Mouse (Mus musculus): ENCODE results near the gene Igf2bp1.
A peak's percentile ranks its signal among the peaks of the same experiment; 100 is the strongest.

Gene Igf2bp1

GRCm38 (mm10) chr11:96005403-96006271 lies at the start of gene Igf2bp1:
Gene Igf2bp1, minus strand, starts transcription at chr11:96005940.
- peak; percentile 66 for DNase-seq (ENCODE audit: extremely low read depth, insufficient read length, low spot score)

- no peak for DNase-seq (ENCODE audit: extremely low read depth, insufficient read length, low spot score)
Observed at GRCm38 (mm10) chr11:96050854-96051253, 45.1 kb upstream of the Igf2bp1 start.

DNA sequence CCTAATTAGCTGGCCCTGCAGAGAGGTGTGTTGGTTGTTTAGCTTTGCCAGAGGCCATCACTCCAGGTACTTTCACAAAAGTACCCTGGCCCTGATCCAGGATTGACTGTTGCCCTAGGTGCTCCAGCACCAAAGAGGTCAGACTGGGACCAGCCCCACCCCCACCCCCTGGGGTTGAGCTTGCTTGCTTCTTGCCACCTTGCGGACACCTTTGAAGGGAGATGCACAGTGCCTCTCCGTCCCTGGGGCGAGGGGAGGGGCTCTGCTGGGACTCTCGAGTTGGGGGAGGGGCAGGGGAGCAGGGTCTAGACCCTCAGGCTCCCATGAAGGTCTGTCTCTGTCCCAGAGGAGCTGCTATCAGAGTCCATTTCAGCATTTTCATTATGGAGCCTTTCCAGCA lies 44.2 kb upstream of the Igf2bp1 start:
- DNase-seq (ENCODE audit: extremely low read depth, insufficient read length, low spot score), result no peak

GRCm38 (mm10) chr11:96047469-96048373 lies 42.0 kb upstream of the Igf2bp1 start:
- no peak for DNase-seq (ENCODE audit: extremely low read depth, insufficient read length, low spot score)

GRCm38 (mm10) chr11:96046793-96047192 lies 41.1 kb upstream of the Igf2bp1 start:
- no peak for DNase-seq (ENCODE audit: extremely low read depth, insufficient read length, low spot score)

- DNase-seq (ENCODE audit: extremely low read depth, insufficient read length, low spot score), result no peak
Observed at GRCm38 (mm10) chr11:96046028-96046427, 40.3 kb upstream of the Igf2bp1 start.

GRCm38 (mm10) chr11:96044803-96045567 lies 39.2 kb upstream of the Igf2bp1 start:
- DNase-seq (ENCODE audit: extremely low read depth, insufficient read length, low spot score), result no peak

GRCm38 (mm10) chr11:96038560-96038959 lies 32.8 kb upstream of the Igf2bp1 start:
- DNase-seq (ENCODE audit: extremely low read depth, insufficient read length, low spot score), result no peak

DNA sequence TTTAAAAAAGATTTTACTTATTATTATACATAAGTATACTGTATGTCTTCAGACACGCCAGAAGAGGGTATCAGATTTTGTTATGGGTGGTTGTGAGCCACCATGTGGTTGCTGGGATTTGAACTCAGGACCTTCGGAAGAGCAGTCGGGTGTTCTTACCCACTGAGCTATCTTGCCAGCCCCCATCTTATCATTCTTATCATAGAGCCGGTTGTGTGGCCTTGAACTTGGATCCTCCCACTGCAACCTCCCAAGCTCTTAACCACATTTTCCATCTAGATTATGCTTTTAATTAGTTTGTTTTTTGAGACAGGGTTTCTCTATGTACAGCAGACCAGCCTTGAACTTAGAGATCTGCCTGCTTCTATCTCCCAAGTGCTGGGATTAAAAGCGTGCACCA lies 31.8 kb upstream of the Igf2bp1 start:
- no peak for DNase-seq (ENCODE audit: extremely low read depth, insufficient read length, low spot score)

- DNase-seq (ENCODE audit: extremely low read depth, insufficient read length, low spot score), result no peak
Observed at GRCm38 (mm10) chr11:96035133-96035532, 29.4 kb upstream of the Igf2bp1 start.

- DNase-seq (ENCODE audit: extremely low read depth, insufficient read length, low spot score), result peak; percentile 86
Observed at GRCm38 (mm10) chr11:96034596-96035052, 28.9 kb upstream of the Igf2bp1 start, which contains the start of gene Snf8. Gene Snf8, plus strand, starts transcription at chr11:96034885.

- DNase-seq (ENCODE audit: extremely low read depth, insufficient read length, low spot score), result no peak
Observed at GRCm38 (mm10) chr11:96034116-96034515, 28.4 kb upstream of the Igf2bp1 start.

GRCm38 (mm10) chr11:96033264-96033663 lies 27.5 kb upstream of the Igf2bp1 start:
- DNase-seq (ENCODE audit: extremely low read depth, insufficient read length, low spot score), result peak; percentile 31

GRCm38 (mm10) chr11:96031701-96032100 lies 26.0 kb upstream of the Igf2bp1 start:
- DNase-seq (ENCODE audit: extremely low read depth, insufficient read length, low spot score), result no peak

DNA sequence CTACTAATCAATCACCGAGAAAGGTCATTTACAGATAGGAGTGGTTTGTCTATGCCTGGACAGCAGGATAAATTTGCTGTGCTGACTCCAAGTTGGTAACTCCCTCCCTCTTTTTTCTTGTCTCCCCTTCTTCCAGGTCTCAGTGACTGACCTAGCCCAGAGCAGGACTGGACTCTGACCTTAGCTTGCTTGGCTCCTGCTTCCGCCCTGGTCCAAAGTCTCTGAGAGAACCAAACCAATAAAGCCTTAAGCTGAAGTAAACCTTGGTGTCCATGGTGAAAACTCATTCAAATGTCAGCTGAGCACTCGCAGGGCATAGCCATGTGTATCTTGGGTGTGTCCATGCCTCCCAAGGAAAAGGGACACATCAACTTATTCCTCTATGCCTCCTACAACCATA lies 24.8 kb upstream of the Igf2bp1 start:
- DNase-seq (ENCODE audit: extremely low read depth, insufficient read length, low spot score), result no peak

- DNase-seq (ENCODE audit: extremely low read depth, insufficient read length, low spot score), result no peak
Observed at GRCm38 (mm10) chr11:96028130-96028529, 22.4 kb upstream of the Igf2bp1 start.

GRCm38 (mm10) chr11:96020622-96021021 lies 14.9 kb upstream of the Igf2bp1 start:
- no peak for DNase-seq (ENCODE audit: extremely low read depth, insufficient read length, low spot score)

DNA sequence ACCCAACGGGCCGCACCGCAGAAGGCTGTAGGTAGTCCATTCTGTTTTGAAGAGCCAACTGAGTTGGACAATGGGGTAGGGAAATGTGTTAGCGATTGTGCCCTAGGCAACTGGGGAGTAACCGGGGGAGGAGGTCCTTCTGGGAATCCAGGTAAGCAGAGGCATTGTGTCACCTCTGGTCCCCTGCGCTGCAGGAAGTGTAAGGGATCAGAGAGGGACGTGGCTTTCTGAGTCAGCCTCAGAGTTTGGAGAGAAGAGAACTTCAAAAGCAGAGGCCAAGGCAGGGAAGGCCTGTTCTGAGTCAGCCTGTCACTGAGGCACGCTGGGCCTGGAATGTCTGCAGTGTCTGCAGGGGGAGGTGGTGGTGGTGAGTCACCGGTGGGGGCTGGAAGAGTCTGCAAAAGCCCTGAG lies 12.2 kb upstream of the Igf2bp1 start:
- peak; percentile 87 for DNase-seq (ENCODE audit: extremely low read depth, insufficient read length, low spot score)

GRCm38 (mm10) chr11:96015421-96015820 lies 9.7 kb upstream of the Igf2bp1 start:
- no peak for DNase-seq (ENCODE audit: extremely low read depth, insufficient read length, low spot score)

GRCm38 (mm10) chr11:96011982-96012381 lies 6.2 kb upstream of the Igf2bp1 start:
- DNase-seq (ENCODE audit: extremely low read depth, insufficient read length, low spot score), result no peak

DNA sequence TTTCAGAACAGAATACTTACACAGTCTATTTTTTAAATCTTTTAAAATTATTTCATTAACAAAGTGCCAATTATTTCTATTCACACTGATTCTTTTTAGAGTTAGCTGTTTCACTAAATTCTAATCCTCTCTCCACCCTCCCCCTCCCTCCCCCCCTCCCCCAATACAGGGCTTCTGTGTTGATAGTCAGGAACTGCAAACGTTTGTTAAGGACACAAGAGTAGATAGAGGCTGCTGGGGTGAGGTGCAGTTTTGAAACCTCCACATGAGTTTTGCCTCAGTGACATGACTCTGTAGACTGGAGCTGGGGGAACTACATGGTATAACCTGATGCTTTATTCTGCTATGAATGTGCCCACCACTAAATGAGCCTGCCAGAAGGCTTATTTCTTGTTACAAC lies 3.1 kb upstream of the Igf2bp1 start:
- DNase-seq (ENCODE audit: extremely low read depth, insufficient read length, low spot score), result no peak

Data from 3134 (cell line).